Mouse (Mus musculus) layer of hippocampus, postnatal 36 days (tissue): ENCODE measurements at regions not wholly inside any gene's neighbourhood (a gene's known extent, or its start where the extent isn't known, plus 50 kb on each side); places are given as distances from the start of the nearest gene placed in this dataset.
A peak's percentile ranks its signal among the peaks of the same experiment; 100 is the strongest.

Source experiments
- DNase-seq, 2 experiments: peaks; one replicate each; pipeline ENCODE4 v3.0.0; 2022

DNA sequence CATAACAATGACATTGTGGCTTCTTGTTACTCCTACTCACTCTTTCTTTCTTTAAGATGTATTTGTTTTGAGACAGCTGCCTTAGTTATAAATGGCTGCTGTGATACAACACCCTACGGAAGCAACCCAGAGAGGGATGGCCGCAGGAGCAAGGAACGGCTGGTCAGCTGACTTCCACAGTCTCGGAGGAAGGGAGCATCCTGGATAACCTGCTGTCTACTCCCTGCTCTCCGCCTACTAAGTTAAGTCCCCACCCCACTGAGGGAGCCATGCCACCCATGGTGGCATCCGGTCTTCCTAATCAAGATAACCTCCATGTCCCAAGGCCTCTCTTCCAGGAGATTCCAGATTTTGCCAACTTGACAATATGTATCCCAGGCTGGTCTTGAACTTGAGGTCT lies 114.9 kb downstream of the Sox2 start:
- DNase-seq = no peak

GRCm38 (mm10) chr3:34769818-34770217 lies 119.6 kb downstream of the Sox2 start:
- no peak for DNase-seq

DNA sequence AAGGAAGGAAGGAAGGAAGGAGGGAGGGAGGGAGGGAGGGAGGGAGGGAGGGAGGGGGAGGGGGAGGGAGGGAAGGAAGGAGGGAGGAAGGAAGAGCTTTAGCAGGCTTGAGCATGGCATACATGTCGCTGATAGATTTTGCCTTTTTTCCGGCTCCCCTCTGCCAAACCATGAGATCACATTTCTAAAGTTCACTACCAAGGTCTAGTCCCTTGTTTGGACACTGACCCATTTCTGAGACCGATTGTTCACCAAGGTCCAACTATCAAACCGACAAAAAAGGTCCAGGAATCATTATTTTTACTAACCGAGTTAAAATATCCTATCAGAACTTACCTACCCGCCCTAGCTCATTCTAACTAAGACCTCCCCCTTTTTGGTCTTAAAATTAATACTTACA lies 120.1 kb downstream of the Sox2 start:
- DNase-seq = no peak

DNA sequence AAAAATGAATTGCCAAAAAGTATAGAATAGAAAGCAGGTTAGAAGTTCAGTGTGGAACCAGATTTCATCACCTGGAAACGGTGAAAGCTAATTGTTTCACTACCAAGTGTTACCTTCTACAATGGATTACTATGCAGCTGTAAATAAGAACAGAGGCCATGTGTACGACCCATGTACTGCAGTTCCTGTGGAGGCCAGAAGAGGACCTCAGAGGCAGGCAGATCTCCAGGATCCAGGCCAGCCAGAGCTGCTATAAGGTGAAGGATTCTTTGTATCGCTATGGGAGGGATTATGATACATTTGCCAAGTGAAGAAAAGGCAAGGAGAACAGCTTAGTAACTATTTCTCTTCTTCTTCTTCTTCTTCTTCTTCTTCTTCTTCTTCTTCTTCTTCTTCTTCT lies 121.8 kb downstream of the Sox2 start:
- DNase-seq = no peak

GRCm38 (mm10) chr3:34773678-34774425 lies 123.6 kb downstream of the Sox2 start:
- peak; percentile 11 to 16 for DNase-seq

- no peak for DNase-seq
These were observed 131.6 kb downstream of the Sox2 start for GRCm38 (mm10) chr3:34781770-34782169.

GRCm38 (mm10) chr3:34783398-34783797 lies 133.2 kb downstream of the Sox2 start:
- DNase-seq = no peak

DNA sequence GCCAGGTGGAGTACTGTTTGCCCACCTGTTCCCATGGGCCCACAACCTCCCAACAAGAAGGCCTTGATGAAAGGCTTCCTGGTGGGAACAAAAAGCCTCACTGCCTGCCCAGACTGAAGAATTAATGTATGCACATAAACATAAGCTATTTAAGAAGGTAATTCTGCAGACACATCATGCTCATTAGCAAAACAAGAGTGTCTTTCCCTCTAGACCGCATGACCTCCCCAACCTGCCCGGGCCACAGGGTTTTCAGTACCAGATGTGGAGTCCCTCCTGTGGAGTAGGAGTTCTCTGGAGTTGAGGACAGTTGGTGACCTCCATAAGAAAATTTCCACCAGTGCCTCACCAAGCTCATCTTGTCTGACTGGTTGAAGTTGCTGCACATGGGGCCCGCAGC lies 137.0 kb downstream of the Sox2 start:
- DNase-seq = no peak

DNA sequence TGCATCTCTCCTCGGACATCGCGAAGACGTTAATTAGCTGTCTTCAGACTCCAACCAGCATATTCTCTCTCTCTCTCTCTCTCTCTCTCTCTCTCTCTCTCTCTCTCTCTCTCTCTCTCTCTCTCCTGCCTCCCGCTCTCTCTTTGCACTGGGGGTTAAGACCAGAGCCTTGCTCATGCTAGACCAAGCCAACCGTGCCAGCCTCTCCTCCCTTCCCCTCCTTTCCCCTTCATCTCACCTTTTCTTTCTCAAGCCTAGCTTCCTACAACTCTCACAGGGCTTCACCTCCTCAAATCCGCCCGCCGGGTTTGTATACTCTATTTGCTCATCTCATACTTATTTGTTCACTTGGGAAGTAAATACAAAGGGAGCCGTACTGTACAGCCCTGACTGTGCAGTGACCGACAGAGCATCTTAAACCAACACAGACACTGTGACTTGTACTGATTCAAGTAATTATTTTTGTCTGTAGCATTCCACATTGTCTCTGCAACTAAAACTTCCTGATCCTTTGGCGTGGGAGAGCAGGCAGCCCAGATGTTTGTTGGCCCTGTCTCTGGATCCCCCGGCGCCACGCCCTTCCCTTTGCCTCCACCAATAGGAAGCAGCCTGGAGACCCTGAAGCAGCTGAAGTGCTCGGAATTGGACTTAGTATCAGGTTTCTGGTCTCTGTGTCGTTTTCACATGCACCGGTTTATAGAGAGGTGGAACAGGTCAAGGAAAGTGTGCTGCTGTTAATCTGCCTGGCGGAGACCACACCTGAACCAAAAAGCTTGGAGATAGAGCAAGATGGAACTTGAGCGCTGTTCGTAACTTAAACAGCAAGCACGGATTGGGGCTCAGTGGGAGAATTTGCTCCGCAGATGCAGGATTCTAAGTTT lies 145.1 kb downstream of the Sox2 start:
- peak in 1 of 2 experiments; percentile 2 for DNase-seq

GRCm38 (mm10) chr3:34795984-34796266 lies 145.7 kb downstream of the Sox2 start:
- no peak for DNase-seq

DNA sequence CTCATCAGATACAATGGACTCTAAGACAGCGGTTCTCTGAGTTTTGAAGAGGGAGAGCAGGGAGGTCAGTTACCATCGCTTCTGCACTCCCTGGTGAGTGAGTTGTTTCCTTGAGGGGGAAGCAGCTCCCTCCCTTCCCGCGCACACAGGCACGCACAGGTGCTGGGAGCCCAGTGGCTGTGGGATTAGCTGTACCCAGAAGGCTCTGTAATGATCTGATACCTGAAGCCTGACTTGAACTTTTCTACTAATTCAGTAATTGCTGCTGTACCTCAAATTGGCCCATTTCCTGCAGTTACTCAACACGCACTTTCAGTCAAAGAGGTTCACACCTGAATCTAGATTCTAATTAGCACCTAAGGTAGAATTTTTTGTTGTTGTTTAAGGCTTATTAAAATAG lies 158.6 kb downstream of the Sox2 start:
- DNase-seq = no peak

GRCm38 (mm10) chr3:34811753-34812152 lies 161.5 kb downstream of the Sox2 start:
- no peak for DNase-seq

GRCm38 (mm10) chr3:34813046-34813625 lies 162.9 kb downstream of the Sox2 start:
- DNase-seq = no peak

GRCm38 (mm10) chr3:34825036-34825435 lies 174.8 kb downstream of the Sox2 start:
- DNase-seq = no peak

- DNase-seq = no peak
These were observed 176.2 kb downstream of the Sox2 start for GRCm38 (mm10) chr3:34826396-34826795.

DNA sequence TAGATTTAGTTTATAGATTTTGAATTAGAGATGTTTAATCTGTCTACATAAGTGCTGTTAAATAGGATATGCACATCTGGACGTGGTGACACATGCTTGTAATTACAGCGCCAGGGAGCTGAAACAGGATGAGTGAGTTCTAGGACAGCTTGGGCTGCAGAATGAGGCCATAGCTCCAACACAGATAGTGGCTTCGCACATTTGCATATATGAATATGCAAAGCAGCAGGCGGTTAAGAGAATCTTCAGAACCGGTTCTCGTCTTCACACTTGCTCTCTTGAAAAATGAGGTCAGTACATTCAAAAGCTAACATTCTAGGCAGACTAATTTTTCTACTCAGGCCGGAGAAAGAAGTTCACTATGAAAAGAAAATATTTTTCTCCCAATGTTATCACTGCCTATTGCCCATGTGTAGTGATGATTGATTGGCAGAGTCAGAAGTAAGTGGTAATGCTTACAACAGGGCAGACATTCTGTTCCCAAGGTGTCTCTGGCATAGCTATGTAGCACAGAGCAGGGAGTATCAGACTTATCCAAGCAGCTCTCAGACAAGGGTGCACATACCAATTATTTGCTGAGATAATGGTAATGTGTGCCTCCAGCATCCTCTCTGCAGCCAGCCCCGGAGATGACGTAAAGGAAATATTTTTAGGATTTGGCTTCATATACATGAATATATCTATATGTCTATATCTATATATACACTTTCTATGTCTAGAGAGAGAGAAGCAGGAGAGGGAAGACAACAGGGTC lies 178.4 kb downstream of the Sox2 start:
- no peak for DNase-seq

DNA sequence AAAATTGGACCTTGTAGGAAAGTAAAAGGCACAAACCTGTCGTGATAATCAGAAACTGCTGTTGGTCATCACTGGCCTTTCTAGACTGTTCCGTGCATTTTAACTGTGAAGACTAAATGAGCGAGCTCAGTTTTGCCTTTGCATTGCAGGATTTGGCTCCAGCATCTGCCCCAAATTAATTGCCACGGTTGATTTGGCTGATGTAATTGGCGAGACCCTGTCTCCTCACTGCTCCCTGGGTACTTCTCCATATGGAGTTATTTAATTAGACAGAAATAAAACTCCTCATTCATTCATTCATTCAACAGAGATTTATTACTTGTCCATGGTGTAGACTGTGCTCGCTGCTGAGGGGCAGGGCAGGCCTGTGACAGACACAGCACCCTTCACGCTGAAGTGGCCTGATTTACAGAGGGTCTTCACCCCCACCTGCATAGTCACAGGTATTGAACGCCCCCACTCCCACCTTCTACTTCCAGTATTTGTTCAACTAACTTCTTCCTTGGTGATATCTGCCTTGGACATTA lies 186.6 kb downstream of the Sox2 start:
- DNase-seq = no peak

DNA sequence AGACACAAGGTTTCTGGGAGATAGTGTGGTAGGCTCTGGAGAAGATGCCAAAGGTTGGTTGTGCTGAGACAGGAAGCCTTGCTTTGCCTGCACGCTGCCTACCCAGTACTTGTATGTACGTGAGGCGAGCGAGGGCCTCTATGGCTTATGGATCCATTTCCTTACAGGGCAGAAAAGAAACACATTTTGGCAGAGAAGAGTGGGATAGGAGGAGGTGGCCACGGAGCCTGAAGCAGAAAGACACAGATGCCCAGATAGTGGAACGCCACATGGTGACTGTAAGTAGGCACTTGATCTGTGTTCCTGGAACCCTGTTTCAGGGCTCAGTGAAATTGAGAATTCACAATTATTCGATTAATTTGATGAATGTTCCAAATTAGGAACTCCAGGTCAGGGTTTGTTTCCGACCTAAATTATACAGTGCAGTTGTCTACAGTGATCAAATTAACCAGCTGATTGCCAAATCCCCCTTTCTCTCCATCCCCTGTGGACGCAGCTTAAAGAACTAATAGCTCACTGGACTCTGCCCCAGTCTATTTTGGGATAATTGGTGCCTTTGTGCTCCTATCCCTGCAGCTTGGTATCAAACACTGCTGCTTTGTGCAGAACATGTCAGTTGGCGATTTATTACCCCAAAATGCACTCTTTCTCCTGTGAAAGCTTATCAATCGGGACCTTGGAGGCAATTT lies 187.6 kb downstream of the Sox2 start:
- peak; percentile 6 to 14 for DNase-seq

GRCm38 (mm10) chr3:34860877-34861649 lies 210.9 kb downstream of the Sox2 start:
- DNase-seq = no peak

DNA sequence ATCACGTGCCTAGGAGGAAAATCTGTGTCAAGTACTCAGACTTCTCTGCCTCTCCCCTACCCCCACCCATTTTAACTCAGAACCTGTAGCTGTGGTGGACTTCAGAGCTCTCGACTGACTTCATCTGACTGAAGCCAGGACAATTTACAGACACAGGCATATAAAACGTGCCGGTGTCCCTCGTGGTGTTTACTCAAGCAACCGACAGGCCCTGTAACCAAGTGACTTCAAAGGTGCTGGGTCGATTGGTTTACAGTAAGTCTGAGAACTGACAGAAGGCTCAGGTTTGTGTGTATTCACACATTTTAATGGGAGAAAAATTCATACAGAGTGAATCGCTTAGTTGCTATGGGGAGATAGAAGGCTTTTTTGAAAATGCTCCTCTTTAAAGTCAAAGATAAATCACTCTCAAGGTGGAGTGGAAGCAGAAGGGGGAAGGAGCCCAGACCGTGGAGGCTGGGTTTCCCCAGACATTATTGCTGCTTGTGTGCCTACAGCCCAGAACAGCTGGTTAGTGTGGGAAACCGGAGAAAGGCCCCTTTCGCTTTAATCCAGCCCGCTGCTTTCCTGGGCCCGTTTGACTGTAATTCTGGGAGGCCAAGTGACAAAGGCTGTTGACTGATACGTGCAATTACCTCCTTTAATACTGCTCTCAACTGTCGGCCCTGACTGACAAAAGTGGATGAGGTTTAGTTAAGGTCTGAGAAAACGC lies 218.6 kb downstream of the Sox2 start:
- no peak for DNase-seq

- no peak for DNase-seq
These were observed 219.7 kb downstream of the Sox2 start for GRCm38 (mm10) chr3:34869911-34870310.
